Mouse (Mus musculus): ENCODE results near the gene Arid5b.

Arid5b gene

GRCm38 (mm10) chr10:68269789-68270188 is 8.8 kb downstream of the Arid5b start:
- no peak for DNase-seq (ENCODE audit: extremely low spot score, low spot score)

GRCm38 (mm10) chr10:68268629-68269028 is 9.9 kb downstream of the Arid5b start:
- DNase-seq (ENCODE audit: extremely low spot score, low spot score) = no peak

GRCm38 (mm10) chr10:68263969-68264688 is 14.4 kb downstream of the Arid5b start:
- DNase-seq (ENCODE audit: extremely low spot score, low spot score) = no peak

DNA sequence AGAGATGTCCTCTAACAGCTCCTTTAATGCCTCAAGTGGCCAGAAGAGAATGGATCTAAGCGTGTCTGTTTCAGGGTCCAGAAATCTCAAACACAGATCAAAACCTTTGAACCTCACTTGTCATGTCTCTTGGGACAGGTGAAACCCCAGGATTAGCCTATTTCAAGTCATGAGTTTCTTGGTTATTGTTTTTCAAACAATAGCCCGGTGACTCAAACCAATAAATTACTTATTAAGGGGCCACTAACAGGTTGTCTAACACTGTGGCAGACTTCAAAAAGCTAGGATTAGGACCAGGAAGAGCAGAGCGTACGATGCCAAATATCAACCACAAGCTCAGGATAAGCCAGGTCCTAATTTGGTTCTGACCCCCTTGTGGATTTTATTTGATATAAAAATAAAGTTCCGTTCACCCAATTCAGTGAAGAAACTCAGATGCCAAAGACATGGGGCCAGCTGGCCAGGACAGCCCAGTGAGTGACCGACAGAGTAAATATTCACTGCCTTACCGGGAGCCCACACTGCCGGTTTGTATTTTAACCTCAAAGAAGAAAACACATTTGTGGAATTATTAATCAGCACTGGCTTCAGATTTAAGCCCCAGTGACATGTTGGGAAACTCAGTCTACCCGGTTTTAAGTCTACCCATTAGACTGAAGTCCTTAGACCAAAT is 15.1 kb downstream of the Arid5b start:
- no peak for DNase-seq (ENCODE audit: extremely low spot score, low spot score)

- DNase-seq (ENCODE audit: extremely low spot score, low spot score) = no peak
These were observed 18.9 kb downstream of the Arid5b start for GRCm38 (mm10) chr10:68259601-68260000.

GRCm38 (mm10) chr10:68257358-68258056 is 21.0 kb downstream of the Arid5b start:
- DNase-seq (ENCODE audit: extremely low spot score, low spot score) = no peak

- no peak for DNase-seq (ENCODE audit: extremely low spot score, low spot score)
These were observed 22.4 kb downstream of the Arid5b start for GRCm38 (mm10) chr10:68256134-68256533.

DNA sequence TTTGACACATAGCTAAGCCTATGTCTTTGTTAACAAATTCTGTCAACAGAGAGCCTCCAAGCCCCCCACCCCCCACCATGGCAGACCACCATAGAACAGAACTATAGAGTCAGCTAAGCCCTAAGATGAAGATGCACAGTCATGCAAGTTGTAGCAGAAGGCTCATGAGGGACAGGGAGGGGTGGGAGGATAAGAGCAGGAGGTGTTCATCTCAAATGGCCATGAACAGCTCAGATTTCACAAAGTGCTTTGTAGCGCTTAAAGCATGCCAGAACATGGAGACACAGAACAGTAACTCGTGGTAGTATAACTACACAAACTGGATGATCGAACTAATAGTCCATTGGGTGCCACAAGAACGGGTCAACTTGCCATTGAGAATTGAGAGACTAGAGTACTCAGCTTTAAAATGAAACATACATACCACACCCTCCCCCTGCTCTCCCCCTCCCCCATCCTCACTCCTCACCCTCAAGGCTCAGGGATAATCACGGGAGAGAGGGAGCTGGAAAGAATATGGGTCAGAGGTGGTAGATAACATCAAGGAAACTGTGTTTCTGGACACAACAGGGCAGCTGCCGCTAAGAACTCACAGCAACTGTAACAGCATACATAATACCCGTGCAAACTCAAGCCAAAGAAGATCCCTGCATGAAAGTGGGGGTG is 25.0 kb downstream of the Arid5b start:
- DNase-seq (ENCODE audit: extremely low spot score, low spot score) = no peak

- DNase-seq (ENCODE audit: extremely low spot score, low spot score) = no peak
These were observed 25.9 kb downstream of the Arid5b start for GRCm38 (mm10) chr10:68252650-68253049.

DNA sequence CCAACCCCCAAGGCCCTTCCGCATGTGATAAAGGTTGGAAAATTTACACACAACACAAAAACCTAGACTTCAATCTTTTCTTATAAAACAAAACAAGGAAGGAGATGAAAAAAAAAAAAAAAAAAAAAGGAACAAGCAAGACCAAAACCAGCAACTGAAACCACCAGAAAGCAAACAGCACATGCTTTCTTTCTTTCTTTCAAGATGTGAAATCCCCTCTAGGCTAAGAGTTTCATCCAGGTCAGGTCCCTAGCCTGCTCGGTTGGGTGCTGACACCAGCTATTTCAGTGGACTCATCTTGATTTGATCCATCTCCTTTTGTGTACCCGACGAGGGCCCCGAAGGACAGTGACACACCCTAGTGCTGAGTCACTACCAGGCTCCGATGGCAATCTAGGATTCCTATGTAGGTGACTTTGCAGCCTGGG is 29.2 kb downstream of the Arid5b start:
- DNase-seq (ENCODE audit: extremely low spot score, low spot score) = no peak

- no peak for DNase-seq (ENCODE audit: extremely low spot score, low spot score)
These were observed 30.1 kb downstream of the Arid5b start for GRCm38 (mm10) chr10:68248281-68249015.

DNA sequence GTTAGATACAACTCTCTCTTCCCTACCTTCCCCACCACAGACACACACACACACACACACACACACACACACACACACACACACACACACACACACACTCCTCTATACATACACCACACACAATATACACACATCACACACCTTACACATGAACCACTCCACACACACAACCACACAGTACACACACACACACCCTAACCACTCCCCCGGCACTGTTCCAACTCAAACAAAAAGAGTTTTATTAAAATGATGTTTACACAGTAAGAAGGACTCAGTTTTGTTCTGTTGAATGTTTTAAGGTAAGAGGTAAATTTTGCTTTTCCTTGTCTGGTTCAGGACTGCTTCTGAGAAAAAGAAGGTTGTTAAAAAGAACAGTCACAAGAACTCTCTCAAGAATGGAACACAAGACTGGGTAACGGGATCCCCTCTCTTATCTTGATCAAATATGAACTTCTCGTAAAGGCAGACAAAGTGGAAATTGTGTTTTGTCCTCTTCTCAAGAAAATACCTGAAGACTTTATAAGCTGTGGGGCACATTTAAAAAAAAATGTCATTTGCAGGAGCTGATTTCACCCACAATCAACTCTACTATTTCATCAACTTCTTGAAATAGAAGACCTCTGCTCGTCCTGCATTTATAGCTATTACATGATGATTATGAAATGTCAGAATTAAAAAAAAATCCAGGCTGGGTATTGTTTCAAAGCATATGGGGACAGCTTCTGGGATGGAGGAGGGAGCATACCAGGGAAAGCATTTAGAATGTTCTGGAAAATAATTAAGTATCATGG is 30.9 kb downstream of the Arid5b start:
- DNase-seq (ENCODE audit: extremely low spot score, low spot score) = no peak

GRCm38 (mm10) chr10:68246603-68247247 is 31.8 kb downstream of the Arid5b start:
- DNase-seq (ENCODE audit: extremely low spot score, low spot score) = no peak

DNA sequence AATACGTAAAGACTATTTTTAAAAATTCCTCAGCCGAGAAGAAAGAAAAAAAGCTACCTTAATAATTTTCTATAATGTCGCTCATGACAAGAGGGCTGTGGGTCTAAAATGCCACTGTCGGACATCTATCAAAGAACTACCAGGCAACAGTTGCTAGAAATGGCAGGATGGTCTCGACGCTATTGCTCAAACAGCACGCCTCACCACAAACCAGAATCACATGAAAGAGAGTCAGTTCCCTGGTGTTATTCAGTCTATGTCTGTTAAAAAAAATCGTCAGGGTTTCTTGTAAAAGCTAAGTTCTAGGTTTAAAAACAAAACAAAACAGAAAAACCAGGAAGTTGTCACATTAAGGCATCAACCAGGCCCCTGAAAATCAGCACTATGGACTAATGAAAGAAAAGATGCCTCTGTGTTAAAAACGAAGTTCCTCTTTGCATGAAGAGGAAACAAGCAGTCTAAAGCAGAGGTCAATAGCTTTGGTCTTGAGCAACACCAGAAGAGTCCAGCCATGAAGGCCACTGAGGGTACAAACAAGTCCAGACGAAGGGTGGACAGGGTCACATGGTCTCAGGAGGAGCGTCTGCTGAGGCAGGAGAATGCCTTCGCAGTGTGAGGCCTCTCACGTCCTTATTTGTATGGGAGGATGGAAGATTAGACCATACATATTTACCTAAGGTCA is 37.6 kb downstream of the Arid5b start:
- no peak for DNase-seq (ENCODE audit: extremely low spot score, low spot score)

GRCm38 (mm10) chr10:68240094-68240803 is 38.3 kb downstream of the Arid5b start:
- no peak for DNase-seq (ENCODE audit: extremely low spot score, low spot score)

GRCm38 (mm10) chr10:68239426-68240070 is 39.0 kb downstream of the Arid5b start:
- no peak for DNase-seq (ENCODE audit: extremely low spot score, low spot score)

DNA sequence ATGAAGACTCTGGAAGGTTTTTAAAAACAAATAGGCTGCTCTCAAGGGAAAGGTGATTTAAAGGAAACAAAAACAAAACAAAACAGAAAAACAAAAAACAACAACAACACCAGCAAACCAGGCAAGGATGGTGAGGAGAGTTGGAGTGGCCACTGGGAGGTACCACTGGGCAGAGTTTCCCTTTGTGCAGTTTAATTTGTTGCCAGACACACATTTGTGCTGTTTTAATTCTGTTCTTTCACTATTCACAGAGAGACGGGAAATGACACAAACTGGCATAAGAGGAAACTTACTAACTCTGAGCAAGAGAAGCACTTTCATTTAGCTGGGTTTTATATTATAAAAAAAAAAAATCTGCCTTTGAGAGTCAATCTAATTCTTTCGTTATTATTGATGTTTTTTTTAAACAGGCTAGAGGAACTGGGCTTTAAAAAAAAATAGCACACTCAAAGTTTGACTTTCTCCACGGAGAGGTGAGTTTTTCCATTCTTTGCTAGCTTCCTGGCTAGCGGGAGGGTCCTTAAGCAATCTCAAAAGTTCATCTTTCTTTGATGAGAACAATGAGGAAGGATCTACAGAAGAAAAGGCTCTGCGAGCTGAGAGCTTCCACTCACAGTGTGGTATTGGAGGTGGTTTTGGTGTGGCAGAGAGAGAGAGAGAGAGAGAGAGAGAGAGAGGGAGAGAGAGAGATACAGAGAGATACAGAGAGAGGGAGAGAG is 39.7 kb downstream of the Arid5b start:
- no peak for DNase-seq (ENCODE audit: extremely low spot score, low spot score)

All from neural tube, embryonic 10.5 days (tissue).